Mouse (Mus musculus) heart, embryonic 13.5 days (tissue): Measurements from ENCODE around the gene Smarca4. TPM values are rescaled to one million over a fixed set of nuclear protein-coding genes. Genes with fewer than 3 reads are reported as not detected.

ENCODE experiments used
- ATAC-seq: fragments of 200-750 bp; cut with Nextera tagmentation; 2 replicates; pipeline ENCODE4 v1.8.0; 2017; ENCODE audit warnings: moderate TSS enrichment; ENCODE audit not compliant: insufficient number of reproducible peaks, low FRiP score, low TSS enrichment; ENCODE audit errors: extremely low read depth
- H3K27ac ChIP-seq: fragments of 300-500 bp; sonication (generic); replicated peaks from 2 replicates; pipeline ENCODE4 v1.5.1; 2015; ENCODE audit warnings: moderate library complexity, mild to moderate bottlenecking, inconsistent platforms
- H3K27me3 ChIP-seq: fragments of 300-500 bp; sonication (generic); replicated peaks from 2 replicates; pipeline ENCODE4 v1.6.1; 2015; ENCODE audit warnings: mild to moderate bottlenecking, inconsistent platforms
- H3K36me3 ChIP-seq: fragments of 300-500 bp; sonication (generic); 2 replicates; pipeline ENCODE4 v1.6.1; 2015; ENCODE audit warnings: mild to moderate bottlenecking, inconsistent platforms
- H3K4me1 ChIP-seq: fragments of 300-500 bp; sonication (generic); 2 replicates; pipeline ENCODE4 v1.6.1; 2015; ENCODE audit warnings: inconsistent platforms
- H3K4me2 ChIP-seq: fragments of 300-500 bp; sonication (generic); 2 replicates; pipeline ENCODE4 v1.6.1; 2015; ENCODE audit warnings: inconsistent platforms, mild to moderate bottlenecking, moderate library complexity
- H3K4me3 ChIP-seq: fragments of 300-500 bp; sonication (generic); 2 replicates; pipeline ENCODE4 v1.5.1; 2015; ENCODE audit warnings: moderate library complexity, mild to moderate bottlenecking, inconsistent platforms
- H3K9ac ChIP-seq: fragments of 300-500 bp; sonication (generic); 2 replicates; pipeline ENCODE4 v1.6.1; 2015; ENCODE audit warnings: inconsistent platforms, mild to moderate bottlenecking, moderate library complexity
- H3K9me3 ChIP-seq: fragments of 300-500 bp; sonication (generic); 2 replicates; pipeline ENCODE4 v1.6.1; 2016; ENCODE audit warnings: inconsistent platforms
- WGBS: fragments of 180-500 bp; shearing (Covaris S2); methylation state at CpG from one replicate; pipeline ENCODE4 v1.1.7; 2015; ENCODE audit warnings: mixed read lengths; 5-methylcytosine and 5-hydroxymethylcytosine counted together
- polyA plus RNA-seq: library from polyadenylated mRNA; unstranded; fragments of >200 nt; fragmentation: Nextera tagmentation; extraction: Ambion mirVana; gene quantifications from 2 replicates; pipeline ENCODE4 v1.2.1, GENCODE M21; 2015

Smarca4 gene
- polyA plus RNA-seq = 56.1 and 57.9 TPM in 2 replicates

DNA sequence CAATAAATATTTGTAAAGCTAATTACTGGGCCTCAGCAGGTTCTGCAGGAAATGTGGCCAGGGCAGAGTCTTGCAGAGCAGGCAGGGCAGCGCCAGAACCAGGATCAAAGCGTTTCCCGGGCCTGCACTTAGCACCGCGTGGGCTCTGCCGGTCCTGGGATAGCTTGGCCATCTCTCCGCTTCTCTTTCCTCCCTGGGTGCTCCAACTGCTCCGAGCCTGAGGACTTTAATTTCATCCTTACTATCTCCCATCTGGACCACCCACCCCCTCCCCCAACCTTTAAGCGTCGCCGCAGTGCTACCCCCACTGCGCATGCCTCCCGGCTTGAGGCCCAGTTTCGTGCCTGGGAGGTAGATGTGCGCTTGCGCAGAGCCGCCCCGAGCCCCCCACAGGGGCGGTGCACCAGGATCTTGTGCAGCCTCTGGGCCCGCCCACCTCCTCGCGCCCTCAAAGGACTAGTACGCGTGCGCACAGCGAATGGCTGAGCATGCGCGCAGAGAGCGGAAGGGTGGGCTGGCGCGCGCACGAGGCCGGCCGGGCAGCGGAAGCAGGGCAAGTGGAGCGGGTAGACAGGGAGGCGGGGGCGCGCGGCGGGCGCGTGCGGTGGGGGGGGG is at the start of gene Smarca4:
Gene Smarca4 (plus strand): TSS at position 553 of the 615 bp plus-strand sequence.
- Histone ChIP-seq H3K9ac (peak within 1 kb of the TSS; percentile 93), H3K27me3 (no peaks in the 10 kb centered on the region), H3K4me3 (peak within 1 kb of the TSS; percentile 74), H3K36me3 (peaks cover 8% of the 10 kb centered on the region; the same call in 1 of the 2 replicates), H3K4me2 (peak within 1 kb of the TSS; percentile 78), H3K9me3 (no peaks in the 10 kb centered on the region), H3K27ac (peak within 1 kb of the TSS; percentile 94), H3K4me1 (peaks cover 26% of the 10 kb centered on the region)
- WGBS = under 1% methylated on average over 44 of the region's 45 CpGs
- ATAC-seq = peak; percentile 94

DNA sequence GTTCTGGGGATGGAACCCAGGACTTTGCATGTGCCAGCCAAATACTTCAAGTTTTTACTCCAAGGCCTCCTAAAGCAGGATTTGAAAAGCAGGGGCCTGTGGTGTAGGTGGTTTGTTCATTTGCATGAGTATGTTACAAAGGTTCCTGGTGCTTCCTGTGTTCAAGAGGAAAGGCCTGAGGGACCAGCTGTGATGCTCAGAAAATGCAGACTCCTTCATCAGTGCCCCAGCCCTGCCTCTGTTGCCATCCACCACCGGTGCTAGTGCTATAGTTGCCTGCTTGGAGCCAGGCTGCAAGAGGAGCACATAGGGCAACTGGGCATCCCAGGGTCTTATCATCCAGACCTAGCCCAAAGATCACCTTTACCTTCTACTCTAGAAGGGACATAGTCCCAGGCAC is 49.4 kb upstream of the Smarca4 start:
- no peaks in the 10 kb centered on the region for H3K9me3 ChIP-seq
- H3K4me1 ChIP-seq = peaks cover 31% of the 10 kb centered on the region
- no peak overlapping the region for H3K4me3 ChIP-seq
- peaks cover 34% of the 10 kb centered on the region for H3K36me3 ChIP-seq
- H3K27ac ChIP-seq = no peak overlapping the region
- no peak for ATAC-seq
- H3K4me2 ChIP-seq = no peak overlapping the region
- WGBS = 77% methylated on average over 1 of the region's 1 CpGs
- H3K9ac ChIP-seq = no peak overlapping the region
- no peaks in the 10 kb centered on the region for H3K27me3 ChIP-seq

DNA sequence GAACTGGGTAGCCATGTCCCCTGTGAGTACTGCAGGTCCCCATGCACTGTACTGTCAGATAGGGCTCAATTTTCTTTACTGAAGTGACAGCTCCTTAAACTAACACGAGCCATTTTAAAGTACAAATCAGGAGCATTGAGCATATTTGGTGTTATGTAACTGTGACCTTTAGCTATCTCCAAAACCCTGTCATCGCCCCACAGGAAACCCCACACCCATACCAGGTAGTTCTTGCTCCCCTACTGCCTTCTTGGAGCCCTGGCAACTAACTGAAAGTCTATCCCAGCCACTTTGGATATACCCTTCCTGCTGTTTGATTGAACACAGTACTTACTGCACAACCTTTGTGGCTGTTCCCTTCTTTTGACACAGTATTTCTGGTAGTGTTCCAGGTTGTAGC is 48.9 kb upstream of the Smarca4 start:
- peaks cover 36% of the 10 kb centered on the region for H3K36me3 ChIP-seq
- WGBS = 65% methylated on average over 2 of the region's 2 CpGs
- no peak overlapping the region for H3K4me2 ChIP-seq
- peaks cover 31% of the 10 kb centered on the region for H3K4me1 ChIP-seq
- no peak for ATAC-seq
- no peak overlapping the region for H3K9ac ChIP-seq
- H3K4me3 ChIP-seq = no peak overlapping the region
- H3K9me3 ChIP-seq = no peaks in the 10 kb centered on the region
- H3K27me3 ChIP-seq = no peaks in the 10 kb centered on the region
- no peak overlapping the region for H3K27ac ChIP-seq

DNA sequence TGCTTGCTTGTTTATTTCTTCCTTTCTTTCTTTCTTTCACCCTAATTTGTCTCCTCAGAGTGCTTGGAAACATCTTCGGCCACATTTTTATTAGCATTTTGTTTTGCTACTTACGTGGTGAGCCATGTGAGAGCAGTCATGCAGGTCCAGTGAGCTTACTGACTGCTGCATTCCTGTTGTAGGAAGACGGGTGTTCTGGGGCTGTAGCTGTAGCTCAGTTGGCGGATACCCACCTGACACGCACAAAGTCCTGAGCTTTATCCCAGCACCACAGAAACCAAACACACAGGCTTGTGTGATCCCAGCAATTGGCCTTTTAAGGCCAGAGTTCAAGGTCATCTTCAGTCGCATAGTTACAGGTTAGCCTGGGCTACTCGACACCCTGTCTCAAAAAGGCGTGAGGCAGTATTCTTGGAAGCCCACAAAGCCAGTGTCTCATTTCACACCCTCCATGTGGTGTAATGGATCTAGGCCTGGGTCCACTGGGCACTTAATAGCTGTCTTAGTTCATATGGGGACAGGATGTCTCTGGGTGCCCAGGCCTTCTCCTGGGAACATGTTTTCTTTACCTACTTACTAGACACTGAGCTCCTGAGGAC is 47.2 kb upstream of the Smarca4 start:
- Histone ChIP-seq H3K4me2 (no peak overlapping the region), H3K9ac (no peak overlapping the region), H3K27me3 (no peaks in the 10 kb centered on the region), H3K4me3 (no peak overlapping the region), H3K9me3 (no peaks in the 10 kb centered on the region), H3K36me3 (peaks cover 51% of the 10 kb centered on the region), H3K27ac (no peak overlapping the region), H3K4me1 (peaks cover 27% of the 10 kb centered on the region)
- ATAC-seq = no peak
- WGBS = 86% methylated on average over 8 of the region's 8 CpGs

DNA sequence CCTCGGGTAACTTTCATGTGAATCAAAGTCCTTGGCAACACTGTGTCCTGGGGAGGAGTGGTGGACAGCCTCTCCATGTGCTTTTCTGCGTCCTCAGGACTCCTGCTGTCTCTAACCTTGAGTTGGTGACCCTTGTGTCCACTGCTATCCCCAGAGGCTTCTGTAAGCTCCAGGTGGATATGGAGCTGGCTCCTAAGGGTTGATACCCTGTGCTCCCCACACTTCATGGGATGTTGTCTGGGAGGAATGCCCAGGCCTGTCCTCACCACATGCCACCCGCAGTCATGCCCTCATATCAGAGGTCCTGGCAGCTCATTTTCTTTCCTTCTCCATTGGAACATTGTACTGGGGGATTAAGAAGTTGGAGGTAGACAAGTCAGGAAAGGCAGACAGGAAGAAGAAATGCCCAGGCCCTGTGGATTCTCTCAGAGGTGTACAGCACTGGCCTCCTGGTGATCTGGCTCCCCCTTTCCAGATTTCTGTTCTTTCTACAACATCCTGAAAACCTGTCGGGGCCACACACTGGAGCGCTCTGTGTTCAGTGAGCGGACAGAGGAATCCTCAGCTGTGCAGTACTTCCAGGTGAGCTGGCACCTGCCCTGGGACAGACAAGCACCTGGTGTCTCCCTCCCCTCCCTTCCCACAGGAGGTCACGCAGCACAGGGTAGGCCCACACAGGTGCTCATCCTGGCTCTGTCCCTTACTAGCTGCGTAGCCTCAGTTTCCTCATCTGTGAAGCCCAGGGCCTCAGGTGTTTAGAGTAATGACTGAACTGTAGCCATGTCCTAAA is 41.8 kb upstream of the Smarca4 start:
- WGBS = 89% methylated on average over 8 of the region's 8 CpGs
- no peaks in the 10 kb centered on the region for H3K27me3 ChIP-seq
- H3K4me3 ChIP-seq = no peak overlapping the region
- peaks cover 97% of the 10 kb centered on the region for H3K36me3 ChIP-seq
- no peaks in the 10 kb centered on the region for H3K9me3 ChIP-seq
- ATAC-seq = no peak
- H3K27ac ChIP-seq = no peak overlapping the region
- no peaks in the 10 kb centered on the region for H3K4me1 ChIP-seq
- no peak overlapping the region for H3K4me2 ChIP-seq
- H3K9ac ChIP-seq = no peak overlapping the region

DNA sequence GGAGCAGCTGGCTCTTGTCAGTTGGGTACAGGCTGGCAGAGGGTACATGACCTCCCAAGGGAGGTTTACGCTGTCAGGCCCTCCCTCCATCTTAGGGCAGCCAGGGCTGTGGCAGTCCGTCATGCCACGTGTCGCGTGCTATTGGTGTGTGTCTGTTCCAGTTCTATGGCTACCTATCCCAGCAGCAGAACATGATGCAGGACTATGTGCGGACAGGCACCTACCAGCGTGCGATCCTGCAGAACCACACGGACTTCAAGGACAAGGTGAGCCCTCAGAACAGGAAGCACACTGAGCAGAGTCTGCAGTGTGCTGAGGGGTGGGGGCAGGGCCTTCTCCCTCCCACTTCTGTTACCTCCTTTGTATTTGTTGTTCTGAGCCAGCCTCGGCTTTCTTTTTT is 40.7 kb upstream of the Smarca4 start:
- Histone ChIP-seq H3K9me3 (no peaks in the 10 kb centered on the region), H3K27ac (no peak overlapping the region), H3K4me2 (no peak overlapping the region), H3K27me3 (no peaks in the 10 kb centered on the region), H3K4me3 (no peak overlapping the region), H3K9ac (no peak overlapping the region), H3K4me1 (no peaks in the 10 kb centered on the region), H3K36me3 (peaks cover 97% of the 10 kb centered on the region)
- WGBS = 92% methylated on average over 10 of the region's 10 CpGs
- ATAC-seq = no peak

DNA sequence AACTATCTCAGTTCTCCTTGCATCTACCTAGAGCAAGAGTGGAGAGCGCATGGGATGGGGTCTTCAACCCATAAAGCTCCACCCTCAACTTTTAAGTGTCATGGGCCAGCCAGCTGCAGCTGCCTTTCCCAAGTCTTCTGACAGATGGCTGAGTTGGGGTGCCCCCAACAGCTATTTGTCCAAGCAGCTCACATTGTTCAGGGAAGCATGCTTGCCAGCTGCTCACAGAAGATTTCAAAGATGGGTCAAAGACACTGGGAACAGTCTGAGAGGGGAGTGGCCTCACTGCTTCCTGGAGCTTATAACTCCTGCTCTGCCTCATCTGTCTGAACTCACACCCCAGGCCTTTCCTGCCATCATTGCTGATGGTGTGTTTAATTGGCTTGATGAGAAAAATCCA is 39.7 kb upstream of the Smarca4 start:
- WGBS = 96% methylated on average over 1 of the region's 1 CpGs
- no peak overlapping the region for H3K27ac ChIP-seq
- H3K36me3 ChIP-seq = peaks cover 97% of the 10 kb centered on the region
- H3K4me1 ChIP-seq = no peaks in the 10 kb centered on the region
- no peaks in the 10 kb centered on the region for H3K27me3 ChIP-seq
- H3K4me3 ChIP-seq = no peak overlapping the region
- no peaks in the 10 kb centered on the region for H3K9me3 ChIP-seq
- H3K4me2 ChIP-seq = no peak overlapping the region
- H3K9ac ChIP-seq = no peak overlapping the region
- no peak for ATAC-seq

DNA sequence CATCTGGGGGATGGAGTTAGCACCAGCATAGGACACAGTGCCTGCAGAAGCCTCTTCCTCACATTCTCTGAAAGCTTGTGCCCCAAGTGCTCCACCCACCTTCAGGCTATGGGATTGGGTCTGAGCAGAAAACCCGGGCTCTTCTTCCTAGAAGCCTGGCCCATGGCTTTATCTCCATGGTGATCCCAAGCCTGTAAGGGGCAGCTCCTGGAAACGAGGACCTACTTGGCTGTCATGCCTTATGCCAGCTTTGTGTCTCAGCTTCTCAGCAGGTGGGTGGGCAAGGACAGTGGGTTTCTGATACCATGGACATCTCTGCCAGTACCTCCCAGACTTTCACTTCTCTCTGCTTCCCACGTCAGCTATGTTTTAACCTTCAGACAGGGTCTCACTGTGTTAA is 37.7 kb upstream of the Smarca4 start:
- H3K4me1 ChIP-seq = no peaks in the 10 kb centered on the region
- H3K36me3 ChIP-seq = peaks cover 97% of the 10 kb centered on the region
- H3K9me3 ChIP-seq = no peaks in the 10 kb centered on the region
- no peaks in the 10 kb centered on the region for H3K27me3 ChIP-seq
- H3K27ac ChIP-seq = no peak overlapping the region
- no peak overlapping the region for H3K9ac ChIP-seq
- ATAC-seq = no peak
- no peak overlapping the region for H3K4me2 ChIP-seq
- 76% methylated on average over 3 of the region's 3 CpGs for WGBS
- no peak overlapping the region for H3K4me3 ChIP-seq

DNA sequence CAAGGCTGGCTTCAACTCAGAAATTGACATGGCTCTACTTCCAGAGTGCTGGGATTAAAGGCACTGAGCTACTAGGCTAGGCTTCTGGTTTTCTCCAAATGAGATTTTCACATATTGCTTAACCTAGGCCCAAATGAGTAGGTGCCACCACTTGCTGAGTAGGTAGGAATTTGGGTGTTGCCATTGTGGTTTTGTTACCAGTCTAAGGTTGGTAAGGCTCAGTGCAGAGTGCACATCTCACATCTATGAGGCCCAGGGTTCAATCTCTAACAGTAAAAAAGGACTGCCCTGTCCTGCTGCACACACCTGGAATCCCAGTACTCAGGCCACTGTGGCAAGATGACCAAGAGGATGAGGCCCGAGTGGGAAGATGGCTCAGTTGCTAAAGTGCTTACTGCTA is 30.6 kb upstream of the Smarca4 start:
- Histone ChIP-seq H3K4me1 (no peaks in the 10 kb centered on the region), H3K27ac (no peak overlapping the region), H3K27me3 (no peaks in the 10 kb centered on the region), H3K36me3 (peaks cover 100% of the 10 kb centered on the region), H3K4me2 (no peak overlapping the region), H3K9ac (no peak overlapping the region), H3K4me3 (no peak overlapping the region), H3K9me3 (no peaks in the 10 kb centered on the region)
- 79% methylated on average over 1 of the region's 1 CpGs for WGBS
- no peak for ATAC-seq

DNA sequence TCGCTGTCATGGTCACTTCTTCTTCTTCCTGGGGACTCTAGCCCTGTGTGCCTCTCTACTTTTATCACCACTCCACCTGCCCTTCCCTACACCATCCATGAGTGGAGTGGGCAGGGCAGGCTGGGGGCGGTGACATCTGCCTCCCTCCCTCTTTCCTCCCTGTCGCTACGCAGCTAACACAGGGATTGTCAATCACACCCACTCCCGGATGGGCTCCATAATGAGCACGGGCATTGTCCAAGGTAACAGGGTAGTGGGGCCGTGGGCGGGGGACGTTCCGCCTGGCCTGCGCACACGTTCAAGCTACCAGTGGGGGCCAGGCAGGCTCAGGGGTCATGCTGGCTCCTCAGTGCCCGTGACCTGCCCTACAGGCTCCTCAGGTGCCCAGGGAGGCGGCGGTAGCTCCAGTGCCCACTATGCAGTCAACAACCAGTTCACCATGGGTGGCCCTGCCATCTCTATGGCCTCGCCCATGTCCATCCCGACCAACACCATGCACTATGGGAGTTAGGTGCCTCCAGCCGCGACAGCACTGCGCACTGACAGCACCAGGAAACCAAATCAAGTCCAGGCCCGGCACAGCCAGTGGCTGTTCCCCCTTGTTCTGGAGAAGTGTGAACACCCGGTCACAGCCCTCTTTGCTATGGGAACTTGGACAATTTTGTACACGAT is 28.2 kb upstream of the Smarca4 start:
- no peak overlapping the region for H3K4me2 ChIP-seq
- H3K4me3 ChIP-seq = no peak overlapping the region
- peaks cover 85% of the 10 kb centered on the region for H3K36me3 ChIP-seq
- peaks cover 12% of the 10 kb centered on the region for H3K4me1 ChIP-seq
- no peak for ATAC-seq
- H3K27me3 ChIP-seq = no peaks in the 10 kb centered on the region
- 87% methylated on average over 23 of the region's 23 CpGs for WGBS
- no peak overlapping the region for H3K27ac ChIP-seq
- no peak overlapping the region for H3K9ac ChIP-seq
- no peaks in the 10 kb centered on the region for H3K9me3 ChIP-seq

DNA sequence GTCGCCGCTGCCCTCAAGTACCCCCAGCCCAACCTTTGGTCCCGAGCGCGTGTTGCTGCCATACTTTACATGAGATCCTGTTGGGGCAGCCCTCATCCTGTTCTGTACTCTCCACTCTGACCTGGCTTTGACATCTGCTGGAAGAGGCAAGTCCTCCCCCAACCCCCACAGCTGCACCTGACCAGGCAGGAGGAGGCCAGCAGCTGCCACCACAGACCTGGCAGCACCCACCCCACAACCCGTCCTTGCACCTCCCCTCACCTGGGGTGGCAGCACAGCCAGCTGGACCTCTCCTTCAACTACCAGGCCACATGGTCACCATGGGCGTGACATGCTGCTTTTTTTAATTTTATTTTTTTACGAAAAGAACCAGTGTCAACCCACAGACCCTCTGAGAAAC is 27.6 kb upstream of the Smarca4 start:
- H3K27ac ChIP-seq = no peak overlapping the region
- no peak overlapping the region for H3K9ac ChIP-seq
- H3K4me1 ChIP-seq = peaks cover 12% of the 10 kb centered on the region
- H3K36me3 ChIP-seq = peaks cover 79% of the 10 kb centered on the region
- no peak overlapping the region for H3K4me2 ChIP-seq
- 88% methylated on average over 8 of the region's 8 CpGs for WGBS
- H3K27me3 ChIP-seq = no peaks in the 10 kb centered on the region
- no peaks in the 10 kb centered on the region for H3K9me3 ChIP-seq
- no peak overlapping the region for H3K4me3 ChIP-seq
- ATAC-seq = no peak
